Mouse (Mus musculus) adipocyte (in vitro differentiated cells): ENCODE data around the gene St6galnac3.
"Not testable (repeated sequence)": the region's sequence is repeated elsewhere in the genome, so short reads cannot be mapped to it uniquely, and the experiment has no call there.

Source experiments
- DNase-seq: peaks from one replicate; pipeline ENCODE4 v3.0.0-alpha.2; 2016; ENCODE audit warnings: low spot score

Gene St6galnac3

DNA sequence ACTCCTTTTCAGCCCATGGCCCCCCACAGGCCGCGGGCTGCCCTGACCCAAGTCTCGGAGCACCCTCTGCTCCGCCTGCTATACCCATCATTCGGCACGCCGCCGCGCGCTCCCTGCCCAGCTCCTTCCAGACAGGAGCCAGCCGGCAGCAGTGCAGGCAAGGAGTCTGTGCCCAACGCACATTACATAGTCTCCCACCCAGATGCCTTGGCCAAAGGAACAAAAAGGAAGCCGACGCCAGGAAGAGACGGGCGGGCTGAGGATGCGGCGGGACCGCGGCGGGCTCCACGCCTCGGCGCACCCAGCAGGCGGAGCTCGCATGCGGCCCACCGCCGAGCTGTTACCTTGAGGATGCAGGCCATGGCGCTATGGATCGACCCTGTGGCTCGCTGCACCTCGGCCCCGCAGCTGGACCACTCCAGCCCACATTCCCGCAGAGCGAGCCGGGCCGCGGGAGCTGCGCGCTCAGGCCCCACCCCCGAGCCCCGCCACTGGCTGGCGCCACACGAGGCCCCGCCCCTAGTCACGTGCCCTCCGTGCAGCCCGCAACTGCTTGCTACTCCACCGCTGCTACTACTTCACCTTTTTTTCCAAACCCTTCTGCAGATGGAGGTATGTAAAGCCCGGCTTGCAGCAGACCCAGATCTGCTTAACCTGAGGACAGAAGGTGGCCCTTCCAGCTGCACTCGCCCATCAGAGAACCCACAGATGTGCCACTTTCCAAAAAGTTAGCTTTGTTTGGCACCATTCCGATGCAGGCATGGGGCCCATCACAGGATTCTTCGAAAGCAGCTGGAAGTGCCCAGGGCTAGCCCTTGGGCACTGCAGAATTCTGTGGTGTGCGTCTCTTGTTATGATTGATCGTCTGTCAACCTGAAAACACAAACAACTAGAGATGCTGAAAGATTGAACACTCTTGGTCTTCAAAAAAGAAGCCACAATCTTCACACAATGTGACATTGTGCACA lies at the start of gene St6galnac3:
Gene St6galnac3 (minus strand): TSS at position 474 of the 968 bp plus-strand sequence.
- DNase-seq = no peak

DNA sequence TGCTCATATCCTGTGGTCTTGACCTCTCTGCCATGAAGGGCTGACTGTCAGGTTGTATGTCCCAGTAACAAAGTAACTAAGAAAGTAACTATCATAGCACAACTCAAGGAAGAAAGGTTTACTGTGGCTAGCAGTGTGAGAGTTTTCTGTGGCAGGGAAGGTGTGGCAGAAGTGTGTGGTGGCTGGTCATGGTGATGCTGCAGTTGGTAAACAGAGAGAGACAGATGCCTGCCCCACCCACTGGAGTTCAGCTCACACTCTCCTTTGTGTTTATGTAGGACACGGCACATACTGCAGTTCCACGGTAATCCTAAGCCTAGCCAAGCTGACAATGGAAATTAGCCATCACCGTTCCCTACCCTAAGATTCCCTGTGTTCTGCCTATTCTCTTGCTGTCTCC lies 49.6 kb upstream of the St6galnac3 start:
- DNase-seq = no peak

DNA sequence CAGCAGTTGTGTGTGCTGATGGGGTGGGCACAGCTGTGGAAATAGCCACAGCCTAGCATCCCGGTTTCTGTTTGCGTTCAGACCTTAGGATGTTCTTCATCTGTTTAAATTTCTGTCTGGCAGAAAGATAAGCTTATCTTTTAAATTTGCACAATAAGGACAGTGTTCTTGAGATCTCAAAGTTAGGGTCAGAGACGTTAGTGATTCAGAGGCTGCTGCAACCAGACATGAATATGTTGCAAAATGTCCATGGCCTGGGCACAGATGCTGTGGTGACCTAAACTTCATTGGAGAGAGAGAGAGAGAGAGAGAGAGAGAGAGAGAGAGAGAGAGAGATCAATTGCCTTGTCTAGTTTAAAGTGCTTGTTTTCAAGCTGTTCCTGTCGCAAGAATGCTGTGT lies 46.5 kb upstream of the St6galnac3 start:
- DNase-seq = no peak

DNA sequence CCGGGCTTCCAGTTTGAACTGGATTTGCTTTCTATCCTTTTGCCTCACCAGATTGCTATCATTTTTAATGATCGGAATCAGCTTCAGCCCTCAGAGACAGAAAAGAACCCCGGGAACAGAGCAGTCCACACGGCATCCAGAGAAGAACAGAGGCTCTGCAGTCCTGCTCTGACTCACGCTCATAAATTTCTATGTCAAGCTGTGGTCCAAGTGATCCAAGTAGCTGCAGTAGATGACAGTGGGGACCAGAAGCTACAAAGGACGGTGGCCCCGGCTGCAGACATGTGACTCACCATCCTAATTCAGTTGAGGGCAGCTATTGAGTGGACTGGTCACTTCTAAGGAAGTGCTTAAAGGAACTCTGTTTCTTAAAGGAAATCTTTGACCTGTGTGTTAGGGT lies 45.6 kb upstream of the St6galnac3 start:
- no peak for DNase-seq

DNA sequence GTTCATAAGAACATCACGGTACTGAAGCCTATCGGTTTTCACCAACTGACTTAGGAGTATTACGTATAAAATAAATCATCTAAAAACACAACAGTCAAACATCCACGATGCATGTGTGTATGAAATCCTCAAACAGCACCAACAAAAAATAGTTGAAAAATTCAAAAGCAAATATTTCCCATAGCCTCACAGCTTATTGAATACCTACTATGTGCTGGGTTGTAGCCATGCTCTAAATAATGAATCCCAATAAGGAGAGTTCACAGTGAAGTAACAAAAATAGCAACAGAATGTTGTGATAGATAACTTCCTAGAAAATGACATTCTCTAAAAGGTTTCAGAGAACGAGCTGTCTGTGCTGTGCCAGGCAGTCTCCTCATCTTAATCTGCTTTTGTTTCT lies 44.2 kb upstream of the St6galnac3 start:
- DNase-seq = no peak

DNA sequence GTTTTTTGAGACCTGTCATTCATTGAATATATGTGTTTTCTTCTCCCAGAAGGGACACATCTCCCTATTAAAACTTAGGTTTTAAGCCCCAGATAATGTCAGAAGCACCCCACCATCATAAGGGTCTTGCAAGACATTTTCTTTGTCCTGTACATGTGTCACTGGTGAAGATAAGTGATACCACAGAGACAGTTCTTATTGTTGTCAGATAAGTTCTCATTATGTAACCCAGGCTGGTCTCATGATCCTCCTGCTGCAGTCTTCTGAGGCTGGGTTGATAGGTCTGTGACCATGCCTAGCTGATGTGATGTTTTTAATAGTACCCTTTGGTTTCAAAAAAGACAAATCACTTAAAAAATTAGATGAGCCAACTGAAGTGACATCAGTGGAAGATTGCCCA lies 40.2 kb upstream of the St6galnac3 start:
- no peak for DNase-seq

DNA sequence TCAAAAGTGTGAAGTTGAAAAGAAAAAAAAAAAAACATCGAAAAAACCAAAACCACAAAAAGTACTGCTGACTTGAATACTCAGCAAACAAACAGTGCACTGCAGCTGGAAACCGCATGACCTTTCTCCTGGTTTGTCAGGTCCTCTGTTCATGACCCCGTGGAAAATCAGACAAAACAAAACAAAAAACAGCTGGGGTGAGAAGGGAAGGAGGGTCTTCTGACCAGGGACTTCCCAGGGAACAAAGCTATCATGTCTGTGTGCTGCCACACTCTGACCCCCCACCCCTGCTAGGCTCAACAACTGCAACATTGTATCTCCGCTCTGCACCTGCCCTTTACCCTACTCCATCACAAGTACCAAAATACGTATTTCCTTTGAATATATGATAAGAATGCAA lies 39.8 kb upstream of the St6galnac3 start:
- DNase-seq = no peak

DNA sequence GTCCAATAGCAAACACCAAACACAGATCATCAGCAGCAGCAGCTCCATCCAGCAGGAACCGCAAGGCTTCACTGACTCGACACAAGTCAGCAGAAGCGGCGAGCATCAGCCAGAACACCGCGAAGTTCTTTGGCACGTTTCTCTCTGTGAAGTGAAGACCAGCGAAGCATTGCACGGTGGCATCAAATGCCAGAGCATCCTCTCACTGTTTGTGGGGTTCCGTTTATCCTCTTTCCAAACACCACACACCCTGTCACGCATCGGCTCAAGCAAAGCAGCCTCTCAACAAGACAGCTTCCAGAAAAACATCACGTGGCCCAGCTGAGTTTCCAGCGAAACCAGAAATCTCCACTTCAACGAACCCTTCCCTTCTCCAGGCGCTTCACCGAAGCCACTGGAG lies 36.2 kb upstream of the St6galnac3 start:
- no peak for DNase-seq

DNA sequence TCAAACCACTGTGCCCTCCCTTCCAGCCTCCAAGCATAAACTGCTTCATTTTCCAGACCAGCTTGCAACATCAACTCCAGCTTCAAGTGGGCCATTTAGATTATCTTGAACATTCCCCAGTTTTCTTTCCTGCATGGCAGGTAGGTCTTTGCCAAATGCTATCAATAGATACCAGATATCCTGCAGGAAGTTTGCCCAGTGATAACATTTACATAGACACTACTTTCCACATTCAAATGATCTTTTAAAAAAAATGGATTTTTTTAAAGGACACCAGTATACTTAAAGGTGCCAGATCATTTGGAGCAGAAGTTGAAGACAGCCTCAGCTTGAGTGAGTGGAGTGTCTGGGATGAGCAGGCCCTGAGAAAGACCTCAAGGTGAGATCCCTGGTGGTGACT lies 34.3 kb upstream of the St6galnac3 start:
- DNase-seq = no peak

DNA sequence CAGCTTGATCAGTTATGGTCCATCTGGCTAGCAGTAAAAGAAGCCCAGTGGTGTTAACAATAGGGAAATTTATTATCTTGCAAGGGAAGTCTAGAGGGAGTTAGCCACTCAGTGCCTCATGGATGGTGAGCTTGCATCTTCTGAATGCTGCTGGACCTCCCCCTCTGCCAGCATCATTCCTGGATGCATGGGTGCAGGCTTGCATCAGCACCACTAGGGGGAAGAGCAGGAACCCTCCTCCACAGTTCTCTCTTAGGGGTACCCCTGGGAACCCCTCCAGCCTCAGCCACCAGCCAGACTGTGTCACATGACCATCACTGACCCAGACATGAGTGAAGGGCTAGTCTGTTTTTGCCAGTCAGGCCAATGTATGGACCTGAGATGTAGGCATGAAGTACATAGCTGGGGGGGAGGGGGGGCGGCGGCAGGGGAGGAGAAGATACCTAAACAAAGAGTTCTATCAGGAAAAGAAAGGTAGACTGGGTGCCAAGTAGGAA lies 31.6 kb upstream of the St6galnac3 start:
- DNase-seq = no peak

DNA sequence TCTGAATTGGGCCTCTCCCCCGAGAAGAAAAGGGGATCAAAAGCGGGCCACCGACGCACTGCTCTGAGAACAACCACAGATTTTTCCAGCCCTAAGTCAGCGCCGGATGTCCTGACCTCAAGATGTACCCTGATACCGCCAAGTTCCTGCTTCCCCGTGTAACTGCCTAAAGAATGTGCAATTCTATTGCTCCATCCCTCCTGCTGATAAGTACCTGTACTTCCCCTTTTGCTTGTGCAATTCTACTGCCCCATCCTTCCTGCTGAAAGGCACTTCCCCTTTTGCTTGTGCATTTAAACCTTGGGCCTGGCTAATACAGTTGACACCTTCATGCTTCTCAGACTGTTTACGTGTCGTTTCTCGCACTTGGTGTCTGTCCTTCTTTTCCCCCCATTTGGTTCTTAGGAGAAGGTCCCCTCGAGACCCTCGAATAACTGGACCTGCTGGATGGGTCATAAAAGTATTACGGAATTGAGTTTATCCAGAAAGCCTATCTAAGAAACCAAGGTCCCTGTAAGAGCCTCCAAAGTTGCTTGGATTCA lies 30.9 kb upstream of the St6galnac3 start:
- not testable (repeated sequence) for DNase-seq

DNA sequence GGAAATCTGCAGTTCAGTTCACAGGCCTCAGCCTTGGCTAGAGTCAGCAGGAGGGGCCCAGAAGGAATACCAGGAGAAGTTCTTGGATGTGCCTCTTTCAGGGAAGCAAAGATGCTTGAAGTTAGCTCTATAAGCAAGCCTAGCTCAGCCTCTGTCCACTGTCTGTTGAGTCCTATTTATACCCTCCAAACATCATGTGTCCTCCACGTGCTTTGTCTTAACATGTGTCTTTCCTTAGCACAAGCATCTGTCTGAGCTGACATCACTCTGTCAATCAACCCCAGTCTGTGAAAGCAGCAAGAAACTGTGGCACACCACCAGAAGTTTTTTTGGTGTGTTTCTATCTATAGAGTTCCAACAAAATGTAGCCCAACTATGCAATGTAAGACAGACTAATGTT lies 26.5 kb upstream of the St6galnac3 start:
- DNase-seq = no peak

DNA sequence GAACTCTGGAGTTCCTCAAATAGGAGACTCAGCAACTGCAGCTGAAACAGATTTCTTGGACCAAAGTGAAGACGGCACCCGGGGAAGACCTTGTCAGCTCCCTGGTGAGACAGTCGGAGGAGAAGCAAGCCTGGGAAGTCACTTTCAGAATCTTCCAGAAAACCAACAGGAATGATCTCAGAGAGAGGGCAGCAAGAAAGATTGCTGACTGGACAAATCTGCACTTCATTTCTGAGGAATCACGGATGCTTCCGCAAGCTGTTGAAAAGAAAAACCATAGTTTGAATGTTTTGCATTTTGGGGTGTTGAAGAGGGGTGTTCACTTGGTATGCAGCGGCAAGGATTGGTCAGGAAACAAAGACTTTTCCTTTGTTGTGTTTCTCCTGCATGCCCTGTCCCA lies 24.4 kb upstream of the St6galnac3 start:
- DNase-seq = no peak

DNA sequence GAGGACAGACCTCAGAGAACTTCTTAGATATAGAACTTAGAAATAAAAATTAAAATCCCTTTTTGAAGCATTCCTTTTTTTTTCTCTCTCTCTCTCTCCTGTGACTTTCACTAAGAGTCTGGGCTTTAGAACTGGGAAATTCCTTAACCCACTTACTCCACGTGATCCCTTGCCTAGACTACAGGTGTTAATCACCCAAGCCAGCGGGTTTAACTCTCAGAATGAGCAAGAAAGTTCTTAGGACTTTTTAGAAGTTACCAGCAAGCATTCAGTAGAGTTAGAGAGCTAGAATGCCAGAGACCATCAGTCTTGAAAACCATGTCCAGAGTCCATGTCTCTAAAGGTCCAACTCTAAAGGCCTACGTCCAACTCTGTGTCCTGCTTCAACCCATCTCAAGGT lies 23.3 kb upstream of the St6galnac3 start:
- no peak for DNase-seq

DNA sequence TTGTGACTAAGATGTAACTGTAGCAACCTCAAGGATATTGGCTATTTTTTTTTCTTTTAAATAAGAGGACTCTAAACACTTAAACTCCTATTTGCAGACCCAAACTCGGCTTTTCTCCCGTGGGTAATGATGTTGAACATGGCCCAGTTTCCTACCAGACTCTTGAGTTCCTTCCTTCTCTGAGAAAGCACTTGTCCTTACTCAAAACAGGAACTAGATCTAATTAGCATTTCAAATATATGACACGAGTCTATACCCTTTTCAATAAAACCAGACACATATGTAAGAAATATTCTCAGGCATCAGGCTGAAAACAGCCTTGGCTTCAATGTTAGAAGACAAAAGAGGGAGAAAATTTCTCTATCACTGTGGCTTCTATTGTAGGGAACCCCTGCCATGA lies 20.1 kb upstream of the St6galnac3 start:
- no peak for DNase-seq

DNA sequence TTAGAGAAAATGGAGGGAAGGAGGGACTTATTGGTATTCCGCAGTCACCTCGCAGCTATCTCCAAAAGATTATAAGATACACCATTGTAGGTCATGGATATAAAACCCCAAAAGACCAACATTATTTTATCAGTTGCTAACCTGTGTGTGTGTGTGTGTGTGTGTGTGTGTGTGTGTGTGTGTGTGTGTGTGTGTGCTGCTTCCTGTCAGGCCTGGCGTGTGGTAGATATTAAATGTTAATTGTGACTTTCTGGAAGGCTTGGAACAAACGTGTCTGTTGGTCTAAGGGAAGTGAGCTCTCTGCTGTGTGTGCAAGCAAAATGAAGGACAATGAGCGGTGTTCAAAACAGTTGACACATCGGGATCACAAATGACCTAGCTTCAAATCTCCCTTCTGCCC lies 19.5 kb upstream of the St6galnac3 start:
- DNase-seq = no peak

DNA sequence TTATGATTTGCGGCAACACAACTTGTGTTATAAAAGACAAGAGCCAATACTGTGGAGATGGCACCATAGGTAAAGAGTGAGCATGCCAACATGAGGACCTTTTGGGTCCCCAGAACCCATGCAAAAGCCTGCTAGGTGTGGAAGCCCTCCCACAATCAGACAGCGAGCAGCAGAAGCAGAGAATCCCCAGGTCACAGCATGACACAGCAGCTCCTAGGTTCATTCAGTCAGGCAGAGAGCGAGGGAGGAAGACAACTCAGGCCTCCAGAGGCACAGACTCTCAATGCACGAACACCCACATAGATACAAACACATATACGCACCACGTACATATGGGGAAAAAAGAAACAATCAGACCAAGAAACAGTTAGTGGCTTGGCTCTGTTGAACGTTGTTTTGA lies 16.8 kb upstream of the St6galnac3 start:
- no peak for DNase-seq

DNA sequence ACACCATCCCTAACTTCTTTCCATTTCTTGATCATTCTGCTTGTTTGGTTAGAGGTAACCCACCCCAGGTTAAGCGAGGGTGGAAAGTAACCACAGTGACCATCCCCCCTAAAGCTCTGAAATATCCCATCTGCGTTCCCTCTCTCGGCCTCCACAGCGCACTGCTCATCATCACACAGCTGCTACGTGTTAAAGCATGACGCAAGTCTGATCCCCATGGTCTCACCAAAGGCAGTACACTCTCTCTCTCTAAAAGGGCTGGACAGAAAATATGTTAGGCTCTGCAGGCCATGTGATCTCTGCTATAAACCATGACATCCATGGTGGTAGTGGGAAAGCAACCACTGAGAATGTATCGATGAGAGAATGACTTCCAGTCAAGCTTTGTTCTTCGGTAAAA lies 14.4 kb upstream of the St6galnac3 start:
- no peak for DNase-seq

DNA sequence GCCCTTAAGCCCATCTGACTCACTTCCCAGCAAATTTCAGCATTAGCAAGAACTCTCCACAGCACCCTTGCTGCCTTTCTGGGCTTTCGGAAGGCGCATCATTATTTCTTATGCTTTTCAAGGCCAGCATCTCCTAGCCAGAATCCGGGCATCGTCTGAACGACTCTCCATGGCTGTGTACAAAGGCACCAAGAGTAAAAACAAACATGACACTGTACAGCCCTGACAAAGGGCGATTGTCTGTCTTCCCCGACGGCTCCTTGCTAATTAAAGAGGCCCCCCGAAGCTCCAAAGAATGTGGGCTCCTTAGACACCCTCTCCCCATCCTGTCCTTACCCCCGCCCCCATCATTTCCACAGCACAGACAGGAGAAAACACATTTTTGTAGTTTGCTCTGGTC lies 13.4 kb upstream of the St6galnac3 start:
- DNase-seq = no peak

DNA sequence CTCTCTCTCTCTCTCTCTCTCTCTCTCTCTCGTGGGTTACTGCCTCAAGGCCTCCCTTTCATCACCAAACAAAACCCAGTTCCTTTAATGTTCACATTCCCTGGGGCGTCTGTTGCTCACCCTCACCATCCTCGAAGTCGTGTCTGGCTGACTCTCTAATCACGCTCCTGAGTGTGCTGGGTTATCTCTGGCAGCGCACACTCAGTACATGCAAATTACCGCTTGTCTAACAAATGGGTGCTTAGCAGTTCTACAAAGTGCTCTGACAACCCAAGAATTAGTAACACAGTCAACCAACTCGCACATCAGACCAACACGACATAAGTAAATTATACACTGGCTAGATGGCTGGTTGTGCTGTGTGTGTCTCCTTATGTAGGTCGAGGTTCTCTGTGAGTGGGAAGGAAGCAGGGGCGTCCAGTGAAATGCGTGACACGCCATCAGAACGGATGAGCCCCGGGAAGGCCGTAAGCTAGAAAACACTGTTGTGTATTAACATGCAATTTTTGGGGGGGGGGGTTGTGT lies 11.8 kb upstream of the St6galnac3 start:
- no peak for DNase-seq

DNA sequence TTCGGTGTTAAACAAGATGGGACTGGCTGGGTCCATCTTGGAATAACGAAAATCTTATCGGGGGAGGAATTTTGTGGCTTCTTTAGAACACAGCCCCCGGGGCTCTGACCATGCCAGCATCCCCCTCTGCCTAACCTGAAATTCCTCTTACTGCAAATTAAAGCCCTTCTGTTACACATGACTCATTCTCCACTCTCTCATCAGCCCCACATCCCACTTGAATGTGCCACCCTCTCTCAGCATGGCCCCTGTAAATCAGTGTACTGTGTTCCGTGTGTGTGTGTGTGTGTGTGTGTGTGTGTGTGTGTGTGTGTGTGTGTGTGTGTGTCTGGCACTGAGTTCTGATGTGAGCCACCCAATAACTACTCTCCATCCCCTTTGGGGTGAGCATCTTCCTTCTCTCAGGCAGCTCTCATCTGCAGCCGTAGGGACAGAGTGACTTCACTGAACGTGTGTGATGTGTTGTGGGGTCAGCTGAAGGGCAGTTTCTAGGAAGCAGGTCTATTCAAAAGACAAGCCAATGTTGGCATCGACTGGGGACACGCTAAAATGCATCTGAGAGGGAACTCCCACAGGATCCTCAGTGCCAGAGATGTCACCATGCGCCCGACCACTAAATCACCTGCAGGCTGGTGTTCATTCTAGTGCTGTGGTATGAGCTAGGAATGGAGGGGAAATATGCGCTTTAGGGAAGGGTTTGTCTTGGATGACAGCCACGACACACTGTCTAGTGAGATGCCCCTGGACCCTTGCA lies 11.0 kb upstream of the St6galnac3 start:
- no peak for DNase-seq

DNA sequence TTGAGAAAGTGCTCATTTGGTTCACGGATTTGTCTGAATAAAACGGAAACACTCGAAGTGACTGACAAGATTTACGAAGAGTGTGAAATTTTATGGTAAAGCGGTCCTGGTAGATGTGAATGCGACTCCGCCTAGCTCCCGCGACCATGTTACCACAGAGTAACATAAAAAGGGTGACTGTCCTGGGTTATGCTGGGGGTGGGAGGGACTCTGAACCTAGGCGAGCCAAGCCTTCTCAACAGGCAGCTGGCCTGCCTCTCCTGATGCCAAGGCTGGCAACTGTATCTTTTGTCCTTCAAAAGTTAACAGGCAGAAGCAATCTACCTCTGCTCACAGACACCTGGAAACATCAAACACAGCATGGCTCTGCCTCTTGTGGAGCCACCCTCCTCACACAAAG lies 9.8 kb upstream of the St6galnac3 start:
- DNase-seq = no peak
